Mouse (Mus musculus) right cerebral cortex, adult 18-20 months (tissue): ENCODE measurements around the gene Pigz.

Source experiments
- DNase-seq: peaks from one replicate; pipeline ENCODE4 v3.0.0; 2022; ENCODE audit warnings: mixed read lengths

Pigz gene

GRCm38 (mm10) chr16:31933751-31934549 is at the start of gene Pigz:
Pigz (plus strand) TSS chr16:31933851.
- peak; percentile 69 for DNase-seq

GRCm38 (mm10) chr16:31883902-31884301 is 49.7 kb upstream of the Pigz start:
- no peak for DNase-seq

- no peak for DNase-seq
These were observed 42.7 kb upstream of the Pigz start for GRCm38 (mm10) chr16:31890907-31891306.

GRCm38 (mm10) chr16:31893396-31894141 is 40.1 kb upstream of the Pigz start:
- DNase-seq: no peak

GRCm38 (mm10) chr16:31896971-31897774 is 36.5 kb upstream of the Pigz start:
- peak; percentile 83 for DNase-seq

GRCm38 (mm10) chr16:31898546-31899326 is 34.9 kb upstream of the Pigz start:
- DNase-seq: peak; percentile 94

GRCm38 (mm10) chr16:31901886-31902285 is 31.8 kb upstream of the Pigz start:
- no peak for DNase-seq

GRCm38 (mm10) chr16:31903239-31903638 is 30.4 kb upstream of the Pigz start:
- DNase-seq: no peak

GRCm38 (mm10) chr16:31905331-31905730 is 28.3 kb upstream of the Pigz start:
- DNase-seq: no peak

- DNase-seq: no peak
These were observed 27.5 kb upstream of the Pigz start for GRCm38 (mm10) chr16:31905891-31906825.

- DNase-seq: peak; percentile 45
These were observed 26.8 kb upstream of the Pigz start for GRCm38 (mm10) chr16:31906896-31907295.

GRCm38 (mm10) chr16:31908959-31909358 is 24.7 kb upstream of the Pigz start:
- DNase-seq: peak; percentile 80

GRCm38 (mm10) chr16:31910281-31910847 is 23.3 kb upstream of the Pigz start:
- DNase-seq: no peak

GRCm38 (mm10) chr16:31917776-31918175 is 15.9 kb upstream of the Pigz start:
- no peak for DNase-seq

GRCm38 (mm10) chr16:31918248-31918724 is 15.4 kb upstream of the Pigz start:
- peak; percentile 89 for DNase-seq

- no peak for DNase-seq
These were observed 9.3 kb upstream of the Pigz start for GRCm38 (mm10) chr16:31924368-31924767.

- no peak for DNase-seq
These were observed 7.6 kb upstream of the Pigz start for GRCm38 (mm10) chr16:31926091-31926490.

GRCm38 (mm10) chr16:31926547-31927182 is 7.0 kb upstream of the Pigz start:
- DNase-seq: no peak

- DNase-seq: no peak
These were observed 6.2 kb upstream of the Pigz start for GRCm38 (mm10) chr16:31927412-31927811.

- no peak for DNase-seq
These were observed 2.3 kb upstream of the Pigz start for GRCm38 (mm10) chr16:31931330-31931729.
